Comparison of ENCODE assay signal across 18 mouse cellular contexts in the genomic region with DNA sequence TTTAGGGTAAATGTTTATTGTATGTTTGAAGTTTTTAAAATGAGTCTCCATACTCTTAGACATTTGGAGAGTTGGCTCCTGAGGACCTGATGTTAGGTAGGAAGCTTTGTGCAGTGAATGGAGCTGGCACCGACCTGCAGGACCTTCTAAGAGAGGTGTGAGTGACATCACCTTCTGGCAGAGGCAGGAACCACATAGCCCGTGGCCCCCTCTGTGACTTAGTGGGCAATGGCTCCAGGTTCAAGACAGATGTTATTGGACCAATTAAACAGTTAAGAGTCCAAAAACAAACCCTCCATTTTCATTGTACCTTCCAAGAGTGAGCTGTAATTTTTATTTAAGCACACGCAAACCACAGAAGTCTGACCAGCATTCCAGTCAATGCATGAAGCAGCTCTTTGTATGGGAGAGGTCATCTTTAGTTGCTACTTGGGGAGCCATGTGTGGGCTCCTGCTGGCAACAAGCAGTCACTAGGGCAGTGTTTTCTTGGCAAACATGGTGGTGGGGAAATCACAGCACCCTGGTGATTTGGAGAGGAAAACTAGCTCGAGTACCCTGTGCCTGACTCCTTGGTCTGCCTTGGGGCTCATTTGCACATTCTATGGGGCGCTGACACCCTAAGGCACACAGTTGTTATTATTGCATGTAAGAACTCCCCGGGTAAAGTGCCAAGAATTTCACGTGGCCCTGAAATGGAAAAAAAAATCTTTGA. TPM values are rescaled to one million over a fixed set of nuclear protein-coding genes. Genes with fewer than 3 reads are reported as not detected.
A peak's percentile ranks its signal among the peaks of the same experiment; 100 is the strongest.
DNase-seq lines count a peak whose midpoint lies in the region; ATAC-seq and TF ChIP-seq lines count a peak whose summit lies in the region.
"Had no signal": no experiment of that assay in that cellular context is flagged by ENCODE, and none has a peak within 500 bp of the region (broad histone marks: within the 10 kb centered on the region; RNA-seq: fewer than 3 reads in every experiment).

No protein-coding gene starts in this region.

- no peaks in the 10 kb centered on the region for H3K27me3 ChIP-seq in heart, embryonic 12.5 days (replicated peaks)
- no peaks in the 10 kb centered on the region for H3K27me3 ChIP-seq in limb, embryonic 12.5 days
- H3K27me3 ChIP-seq in limb, embryonic 10.5 days (ENCODE audit: low read depth, poor library complexity, severe bottlenecking): no peaks in the 10 kb centered on the region
- no peaks in the 10 kb centered on the region for H3K27me3 ChIP-seq in limb, embryonic 14.5 days (ENCODE audit: control insufficient read depth, insufficient read depth, low read length)
- no peaks in the 10 kb centered on the region for H3K27me3 ChIP-seq in forebrain, embryonic 13.5 days
- H3K27me3 ChIP-seq: forebrain, embryonic 15.5 days had no signal

- 65% methylated on average over 7 of the region's 7 CpGs for WGBS in heart, embryonic 12.5 days
- WGBS in limb, embryonic 12.5 days: 48% methylated on average over 7 of the region's 7 CpGs
- 73% methylated on average over 7 of the region's 7 CpGs for WGBS in limb, embryonic 10.5 days
- WGBS in limb, embryonic 14.5 days: 35% methylated on average over 7 of the region's 7 CpGs
- 78% methylated on average over 7 of the region's 7 CpGs for WGBS in forebrain, embryonic 13.5 days

- no peaks in the 10 kb centered on the region for H3K4me1 ChIP-seq in heart, embryonic 12.5 days (replicated peaks)
- H3K4me1 ChIP-seq in limb, embryonic 12.5 days (replicated peaks): peaks cover 9% of the 10 kb centered on the region; the same call in 1 of the 2 replicates
- H3K4me1 ChIP-seq in limb, embryonic 10.5 days: no peaks in the 10 kb centered on the region
- no peaks in the 10 kb centered on the region; the same call in 1 of the 2 replicates for H3K4me1 ChIP-seq in brown adipose tissue, adult 24 weeks (ENCODE audit: control insufficient read depth, insufficient read depth, insufficient read length, low read length)
- H3K4me1 ChIP-seq in limb, embryonic 14.5 days (ENCODE audit: control insufficient read depth, insufficient read depth, low read length): peaks cover 11% of the 10 kb centered on the region
- H3K4me1 ChIP-seq in forebrain, embryonic 13.5 days: no peaks in the 10 kb centered on the region
- H3K4me1 ChIP-seq: embryonic facial prominence, embryonic 10.5 days; forebrain, embryonic 10.5 days; forebrain, embryonic 15.5 days; hindbrain, embryonic 10.5 days had no signal

- H3K9me3 ChIP-seq in heart, embryonic 12.5 days (replicated peaks): peaks cover 5% of the 10 kb centered on the region; the same call in 1 of the 2 replicates
- H3K9me3 ChIP-seq in limb, embryonic 12.5 days: peaks cover 11% of the 10 kb centered on the region; the same call in 1 of the 2 replicates
- no peaks in the 10 kb centered on the region for H3K9me3 ChIP-seq in limb, embryonic 10.5 days (replicated peaks)
- H3K9me3 ChIP-seq in limb, embryonic 14.5 days (ENCODE audit: control insufficient read depth, low read length): 0 out of 2 replicates have a peak, but pooled peaks cover 4% of the 10 kb centered on the region
- H3K9me3 ChIP-seq in forebrain, embryonic 13.5 days (replicated peaks): no peaks in the 10 kb centered on the region
- H3K9me3 ChIP-seq: forebrain, embryonic 10.5 days; forebrain, embryonic 15.5 days had no signal

- H3K4me2 ChIP-seq in heart, embryonic 12.5 days: no peak overlapping the region
- H3K4me2 ChIP-seq in limb, embryonic 12.5 days: no peak overlapping the region
- H3K4me2 ChIP-seq in limb, embryonic 14.5 days (replicated peaks; ENCODE audit: low read depth, low read length, severe bottlenecking): no peak overlapping the region
- H3K4me2 ChIP-seq in forebrain, embryonic 13.5 days: no peak overlapping the region
- H3K4me2 ChIP-seq: forebrain, embryonic 15.5 days; heart, embryonic 11.5 days; hindbrain, embryonic 14.5 days had no signal

- no peaks in the 10 kb centered on the region for H3K36me3 ChIP-seq in heart, embryonic 12.5 days
- no peaks in the 10 kb centered on the region for H3K36me3 ChIP-seq in limb, embryonic 12.5 days
- H3K36me3 ChIP-seq in limb, embryonic 10.5 days: no peaks in the 10 kb centered on the region
- no peaks in the 10 kb centered on the region for H3K36me3 ChIP-seq in limb, embryonic 14.5 days (ENCODE audit: control insufficient read depth, insufficient read depth, low read length)
- H3K36me3 ChIP-seq in forebrain, embryonic 13.5 days (ENCODE audit: poor library complexity, severe bottlenecking): no peaks in the 10 kb centered on the region
- H3K36me3 ChIP-seq: embryonic facial prominence, embryonic 10.5 days; forebrain, embryonic 10.5 days; forebrain, embryonic 15.5 days; hindbrain, embryonic 10.5 days had no signal

- TF ChIP-seq POLR2A in limb, embryonic 14.5 days (IDR thresholded peaks at IDR 0.05; ENCODE audit: borderline replicate concordance, extremely low read depth, insufficient read depth, insufficient read length): no peak

- no peak overlapping the region for H3K4me3 ChIP-seq in heart, embryonic 12.5 days
- H3K4me3 ChIP-seq in limb, embryonic 12.5 days (replicated peaks): no peak overlapping the region
- no peak overlapping the region for H3K4me3 ChIP-seq in limb, embryonic 10.5 days
- no peak overlapping the region for H3K4me3 ChIP-seq in brown adipose tissue, adult 24 weeks (ENCODE audit: insufficient read depth, low read depth, low read length)
- no peak overlapping the region for H3K4me3 ChIP-seq in limb, embryonic 14.5 days (replicated peaks; ENCODE audit: low read length)
- H3K4me3 ChIP-seq in forebrain, embryonic 13.5 days: no peak overlapping the region
- H3K4me3 ChIP-seq: embryonic facial prominence, embryonic 10.5 days; forebrain, embryonic 10.5 days; forebrain, embryonic 15.5 days; heart, adult 2 months; hindbrain, embryonic 10.5 days had no signal

- no peak overlapping the region for H3K9ac ChIP-seq in heart, embryonic 12.5 days
- no peak overlapping the region for H3K9ac ChIP-seq in limb, embryonic 12.5 days (replicated peaks)
- no peak overlapping the region for H3K9ac ChIP-seq in limb, embryonic 14.5 days (ENCODE audit: low read depth, low read length, severe bottlenecking)
- no peak overlapping the region for H3K9ac ChIP-seq in forebrain, embryonic 13.5 days
- H3K9ac ChIP-seq: forebrain, embryonic 15.5 days; hindbrain, embryonic 14.5 days had no signal

- no peak overlapping the region for H3K27ac ChIP-seq in heart, embryonic 12.5 days (ENCODE audit: poor library complexity, severe bottlenecking)
- peak overlapping the region; percentile 76 for H3K27ac ChIP-seq in limb, embryonic 12.5 days
- H3K27ac ChIP-seq in limb, embryonic 10.5 days: no peak overlapping the region
- H3K27ac ChIP-seq in brown adipose tissue, adult 24 weeks (replicated peaks; ENCODE audit: low read depth, low read length): peak overlapping the region; percentile 26; the same call in 1 of the 2 replicates
- 0 out of 2 replicates have a peak overlapping the region, but pooled peaks have one; percentile 14 for H3K27ac ChIP-seq in limb, embryonic 14.5 days (replicated peaks; ENCODE audit: low read depth, low read length)
- no peak overlapping the region for H3K27ac ChIP-seq in forebrain, embryonic 13.5 days
- H3K27ac ChIP-seq: embryonic facial prominence, embryonic 10.5 days; forebrain, embryonic 10.5 days; forebrain, embryonic 15.5 days; heart, adult 2 months; hindbrain, embryonic 10.5 days; hindbrain, embryonic 14.5 days had no signal

- no peak for ATAC-seq in heart, embryonic 12.5 days (ENCODE audit: insufficient number of reproducible peaks, low FRiP score)
- peak; percentile 87 for ATAC-seq in limb, embryonic 12.5 days (ENCODE audit: insufficient number of reproducible peaks, insufficient read depth, low FRiP score, low TSS enrichment, low read depth)
- ATAC-seq in limb, embryonic 14.5 days (ENCODE audit: low FRiP score, low read depth): peak; percentile 86
- no peak for ATAC-seq in forebrain, embryonic 13.5 days
- ATAC-seq: forebrain, embryonic 15.5 days had no signal

- DNase-seq in heart, adult 11 months: peak; percentile 70
- no peak for DNase-seq in limb, embryonic 10.5 days (ENCODE audit: low spot score)
- DNase-seq in limb, embryonic 14.5 days (ENCODE audit: low spot score): peak; percentile 73
- DNase-seq in right cerebral cortex, postnatal 10 days (ENCODE audit: low spot score in 2 of 2): no peak
- DNase-seq: cerebellum, adult 2 months; cerebellum, postnatal 10 days; gastrocnemius, postnatal 36 days; heart, adult 2 months had no signal

RNA-seq across cellular contexts. Expression of a gene that starts 33.9 kb away (rescaled TPM):
- 1.4 and 1.5 TPM in 2 replicates for polyA plus RNA-seq in heart, embryonic 12.5 days (2016; fragmentation: Nextera tagmentation; extraction: Ambion mirVana)
- polyA plus RNA-seq in limb, embryonic 12.5 days (2016; fragmentation: Nextera tagmentation; extraction: Ambion mirVana): 13.2 and 14.2 TPM in 2 replicates
- 4.2 and 5.0 TPM in 2 replicates for polyA plus RNA-seq in limb, embryonic 10.5 days (2016; fragmentation: Nextera tagmentation; extraction: Ambion mirVana)
- 5.6 and 6.7 TPM in 2 replicates for polyA plus RNA-seq in brown adipose tissue, adult 24 weeks (2012; ENCODE audit: insufficient read depth, insufficient read length, missing spikeins)
- polyA plus RNA-seq in limb, embryonic 14.5 days (2012; rRNA removed): 12.1 and 14.2 TPM in 2 replicates
- polyA plus RNA-seq in limb, embryonic 14.5 days (2014; fragmentation: Nextera tagmentation; extraction: Ambion mirVana): 22.6 and 31.7 TPM in 2 replicates
- polyA plus RNA-seq in forebrain, embryonic 13.5 days (2015; fragmentation: Nextera tagmentation; extraction: Ambion mirVana): 3.8 TPM in 2 replicates

Comparison
In these comparisons a context has a peak if more than half of its experiments do, and no peak if none do; other contexts are left out.
1. DNase-seq: peak in heart, adult 11 months (single experiment) and limb, embryonic 14.5 days (single experiment); none in limb, embryonic 10.5 days (single experiment) and right cerebral cortex, postnatal 10 days (0 of 2).
2. H3K27ac ChIP-seq: peak in limb, embryonic 12.5 days (single experiment), brown adipose tissue, adult 24 weeks (single experiment) and limb, embryonic 14.5 days (single experiment); none in heart, embryonic 12.5 days (single experiment), limb, embryonic 10.5 days (single experiment) and forebrain, embryonic 13.5 days (single experiment).
3. ATAC-seq: peak in limb, embryonic 12.5 days (single experiment) and limb, embryonic 14.5 days (single experiment); none in heart, embryonic 12.5 days (single experiment) and forebrain, embryonic 13.5 days (single experiment).